Mouse (Mus musculus): ENCODE results near the gene Clrn3. TPM values are rescaled to one million over a fixed set of nuclear protein-coding genes. Genes with fewer than 3 reads are reported as not detected.

Clrn3 gene
- polyA plus RNA-seq, 1 experiment from 2014 or later = not detected

DNA sequence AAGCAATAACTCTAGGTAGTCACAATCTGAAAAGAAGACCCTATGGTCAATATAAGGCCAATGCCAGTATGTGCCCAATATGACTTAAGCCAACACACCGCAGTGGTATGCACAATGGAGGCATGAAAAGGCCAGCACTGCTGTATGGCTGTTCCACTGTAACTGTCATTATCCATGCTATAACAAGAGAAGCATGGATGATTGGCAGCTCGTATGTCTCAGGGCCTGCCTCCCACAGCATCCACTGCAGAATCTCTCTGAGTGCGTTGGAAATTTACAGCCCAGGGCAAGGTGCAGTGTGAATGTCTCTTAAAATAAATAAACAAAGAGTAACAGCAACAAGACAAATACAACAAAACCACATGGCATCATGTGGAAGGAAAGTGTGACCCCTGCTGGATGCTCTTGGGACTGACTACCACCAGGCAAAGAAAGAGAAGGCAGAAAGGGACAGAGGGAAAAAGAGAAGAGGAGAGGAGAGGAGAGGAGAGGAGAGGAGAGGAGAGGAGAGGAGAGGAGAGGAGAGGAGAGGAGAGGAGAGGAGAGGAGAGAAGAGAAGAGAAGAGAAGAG is 63.7 kb downstream of the Clrn3 start:
- Histone ChIP-seq H3K27ac (replicated peaks in 1 of 2; ENCODE audit: control insufficient read depth in 1 of 2, insufficient read depth in 1 of 2, low read depth in 2 of 2, low read length in 2 of 2) (no peak overlapping the region), H3K4me2 (ENCODE audit: low read length) (no peak overlapping the region), H3K4me3 (ENCODE audit: control insufficient read depth in 1 of 2, insufficient read depth in 1 of 2, low read depth in 1 of 2, low read length in 2 of 2) (no peak overlapping the region), H3K27me3 (ENCODE audit: control insufficient read depth, insufficient read depth, low read length) (no peaks in the 10 kb centered on the region), H3K4me1 (ENCODE audit: control insufficient read depth in 2 of 2, insufficient read depth in 2 of 2, low read length in 2 of 2) (peaks cover 0 to 3% of the 10 kb centered on the region in 2 experiments; a peak in 1 of 4 replicates), H3K36me3 (ENCODE audit: control insufficient read depth, insufficient read depth, low read length) (no peaks in the 10 kb centered on the region), H3K9ac (ENCODE audit: low read length) (no peak overlapping the region), H3K9me3 (ENCODE audit: control insufficient read depth, low read length) (no peaks in the 10 kb centered on the region)
- WGBS = 37% methylated on average over 3 of the region's 3 CpGs
- no peak for ATAC-seq (ENCODE audit: insufficient number of reproducible peaks, insufficient read depth, low FRiP score, low read depth)

MicroRNAs within 50 kb of the gene (microRNA counts, 519-probe panel; counts per million panel counts)
- microRNA mmu-miR-1962 = 322 counts per million, percentile 70 among the panel's probes with 10 or more counts

Small RNAs within 50 kb of the gene (microRNA-seq; reads per million reads assigned to microRNA genes)
- gene Mir1962 = not detected

Other genes with a start within 250 kb of the Clrn3 start
- not detected in 2 replicates for gene Foxi2, start 118.3 kb downstream of the Clrn3 start, polyA plus RNA-seq (2014; fragmentation: Nextera tagmentation; extraction: Ambion mirVana)
- gene Ptpre, start 8.8 kb upstream of the Clrn3 start, polyA plus RNA-seq (2014; fragmentation: Nextera tagmentation; extraction: Ambion mirVana) = 3.1 and 3.2 TPM in 2 replicates
- 32.0 and 32.2 TPM in 2 replicates for gene Mki67, start 187.7 kb upstream of the Clrn3 start, polyA plus RNA-seq (2014; fragmentation: Nextera tagmentation; extraction: Ambion mirVana)

Measured in heart, embryonic 14.5 days (tissue).